Mouse (Mus musculus): ENCODE measurements at regions not wholly inside any gene's neighbourhood (a gene's known extent, or its start where the extent isn't known, plus 50 kb on each side); places are given as distances from the start of the nearest gene placed in this dataset.

DNA sequence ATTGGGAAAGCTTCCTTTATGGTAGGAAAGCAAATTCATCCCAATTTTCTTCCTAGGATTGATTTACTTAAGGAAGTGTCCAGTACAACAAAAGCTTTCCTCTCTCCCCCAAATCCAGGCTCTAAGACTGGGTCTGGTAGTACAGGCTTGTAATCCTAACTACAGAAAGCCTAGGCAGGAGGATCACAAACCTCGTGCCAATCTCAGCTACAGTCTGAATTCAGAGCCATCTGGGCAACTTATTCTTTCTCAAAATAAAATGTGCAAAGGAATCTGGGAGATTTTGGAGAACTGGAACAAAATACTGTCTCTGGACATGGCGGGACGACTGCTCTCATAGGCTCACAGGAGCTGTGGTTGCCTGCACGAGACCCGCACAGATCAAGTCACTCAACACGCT, 377.4 kb upstream of the Satb1 start:
- TF ChIP-seq EP300 (IDR thresholded peaks at IDR 0.05; ENCODE audit: low read depth in 1 of 2, low read length in 2 of 2) (no peak), GATA1 (IDR thresholded peaks at IDR 0.05; ENCODE audit: low read depth, low read length) (no peak), POLR2A (IDR thresholded peaks at IDR 0.05; ENCODE audit: control insufficient read depth in 1 of 2, insufficient read depth in 1 of 2, low read depth in 1 of 2, low read length in 2 of 2, poor library complexity in 1 of 2) (no peak), USF1 (IDR thresholded peaks at IDR 0.05; ENCODE audit: low read depth, low read length) (no peak), CTCF (IDR thresholded peaks at IDR 0.05 in 2 of 3, conservative IDR thresholded peaks at IDR 0.05 in 1 of 3; ENCODE audit: control insufficient read depth in 1 of 3, insufficient read depth in 1 of 3, low read depth in 2 of 3, low read length in 3 of 3, poor library complexity in 1 of 3, severe bottlenecking in 1 of 3) (no peak)
